Mouse (Mus musculus) liver, adult 2 months (tissue): ENCODE measurements around the gene Txnip.

Source experiments
- CTCF ChIP-seq: fragments of 200-500 bp; IDR thresholded peaks from 2 replicates; pipeline ENCODE4 v1.5.1; 2011; ENCODE audit warnings: low read depth, low read length, control low read depth
- POLR2A ChIP-seq: fragments of 200-500 bp; IDR thresholded peaks from 2 replicates; pipeline ENCODE4 v1.6.1; 2011; ENCODE audit warnings: low read length, control low read depth; ENCODE audit not compliant: insufficient read depth; ENCODE audit errors: extremely low read depth

DNA sequence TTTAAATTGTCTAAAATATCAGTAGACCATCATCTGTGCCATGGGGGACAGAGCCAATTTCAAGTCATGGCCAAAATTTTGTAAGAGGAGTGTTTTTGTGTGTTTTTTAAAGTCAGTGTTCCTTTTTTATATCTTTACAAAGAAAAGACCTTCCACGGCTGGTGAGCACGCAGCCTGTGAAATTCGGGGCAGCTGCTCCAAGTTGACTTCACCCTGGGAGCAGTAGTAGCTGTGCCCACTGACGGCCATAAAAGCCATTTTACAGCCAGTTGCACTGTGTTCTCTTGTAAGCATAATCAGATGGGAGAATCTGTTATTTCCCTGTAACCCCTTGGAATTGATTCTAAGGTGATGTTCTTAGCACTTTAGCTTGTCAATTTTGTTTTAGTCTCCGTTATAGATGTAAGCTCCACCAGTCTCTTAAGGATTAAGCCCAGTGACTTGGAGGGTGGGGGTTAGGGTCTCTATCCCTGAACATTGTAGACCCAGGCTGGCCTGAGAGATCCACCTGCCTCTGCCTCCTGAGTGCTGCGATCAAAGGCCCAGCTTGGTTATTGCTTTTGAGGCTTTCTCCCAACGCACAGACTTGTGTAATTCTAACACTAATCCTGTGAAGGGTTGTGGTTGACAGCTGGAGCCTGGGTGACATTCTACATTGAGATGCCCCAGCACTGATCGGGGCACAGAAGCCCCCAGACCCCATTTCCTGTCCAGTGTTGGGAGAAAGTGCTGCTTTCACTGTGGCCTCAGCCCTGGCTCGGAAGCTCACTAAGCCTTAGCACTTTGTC is 3.3 kb downstream of the Txnip start:
- no peak for TF ChIP-seq CTCF
- TF ChIP-seq POLR2A, result no peak
